Mouse (Mus musculus) liver, adult 2 months (tissue): Measurements from ENCODE around the gene Sln. TPM values are rescaled to one million over a fixed set of nuclear protein-coding genes. Genes with fewer than 3 reads are reported as not detected.
A peak's percentile ranks its signal among the peaks of the same experiment; 100 is the strongest.

ENCODE experiments used
- DNase-seq: peaks from one replicate; pipeline ENCODE4 v3.0.0-alpha.2; 2011; ENCODE audit warnings: low read depth, low spot score; ENCODE audit errors: extremely low read depth
- H3K27ac ChIP-seq: fragments of 200-500 bp; replicated peaks from 2 replicates; pipeline ENCODE4 v1.5.1; 2012; ENCODE audit warnings: low read depth, mild to moderate bottlenecking, control low read depth, inconsistent platforms, low read length; ENCODE audit not compliant: insufficient read depth
- H3K27me3 ChIP-seq: fragments of 200-500 bp; 2 replicates; pipeline ENCODE4 v1.6.1; 2012; ENCODE audit warnings: mild to moderate bottlenecking, moderate library complexity, low read length, inconsistent platforms; ENCODE audit not compliant: control insufficient read depth, insufficient read depth
- H3K36me3 ChIP-seq: fragments of 200-500 bp; 2 replicates; pipeline ENCODE4 v1.6.1; 2012; ENCODE audit warnings: low read length, inconsistent platforms; ENCODE audit not compliant: control insufficient read depth, insufficient read depth
- H3K4me1 ChIP-seq: fragments of 200-500 bp; 2 replicates; pipeline ENCODE4 v1.6.1; 2011; ENCODE audit warnings: low read length; ENCODE audit not compliant: control insufficient read depth, insufficient read depth
- H3K4me3 ChIP-seq: fragments of 200-500 bp; 2 replicates; pipeline ENCODE4 v1.5.1; 2011; ENCODE audit warnings: low read depth, mild to moderate bottlenecking, control low read depth, low read length, moderate library complexity; ENCODE audit not compliant: insufficient read depth
- H3K79me2 ChIP-seq: fragments of 200-500 bp; 2 replicates; pipeline ENCODE4 v1.6.1; 2012; ENCODE audit warnings: inconsistent platforms, mild to moderate bottlenecking, low read length, moderate library complexity; ENCODE audit not compliant: control insufficient read depth, insufficient read depth
- H3K9ac ChIP-seq: fragments of 200-500 bp; 2 replicates; pipeline ENCODE4 v1.6.1; 2012; ENCODE audit warnings: low read depth, mild to moderate bottlenecking, control low read depth, inconsistent platforms, low read length
- CTCF ChIP-seq: fragments of 200-500 bp; IDR thresholded peaks from 2 replicates; pipeline ENCODE4 v1.5.1; 2011; ENCODE audit warnings: low read depth, low read length, control low read depth
- POLR2A ChIP-seq: fragments of 200-500 bp; IDR thresholded peaks from 2 replicates; pipeline ENCODE4 v1.6.1; 2011; ENCODE audit warnings: low read length, control low read depth; ENCODE audit not compliant: insufficient read depth; ENCODE audit errors: extremely low read depth
- WGBS: fragments of 180-500 bp; shearing (Covaris S2); methylation state at CpG from one replicate; pipeline ENCODE4 v1.1.7; 2018; 5-methylcytosine and 5-hydroxymethylcytosine counted together
- polyA plus RNA-seq: library from polyadenylated mRNA; depleted of rRNA; stranded (reverse); fragments of >200 nt; gene quantifications from 2 replicates; pipeline ENCODE4 v1.2.3, GENCODE M21; 2012
- total RNA-seq: library from RNA; depleted of rRNA; stranded (reverse); fragments of >200 nt; gene quantifications from 2 replicates; pipeline ENCODE4 v1.2.3, GENCODE M21; 2014

Gene Sln
- total and polyA plus RNA-seq, 2 experiments, result not detected

GRCm38 (mm10) chr9:53852158-53852557 lies 2.2 kb downstream of the Sln start:
- Histone ChIP-seq H3K27ac (no peak overlapping the region), H3K4me3 (no peak overlapping the region), H3K36me3 (no peaks in the 10 kb centered on the region), H3K9ac (no peak overlapping the region), H3K4me1 (no peaks in the 10 kb centered on the region), H3K79me2 (no peaks in the 10 kb centered on the region), H3K27me3 (no peaks in the 10 kb centered on the region)
- 38% methylated on average over 4 of the region's 4 CpGs for WGBS
- peak; percentile 60 for DNase-seq
- no peak for TF ChIP-seq POLR2A
- no peak for TF ChIP-seq CTCF

- WGBS, result 79% methylated on average over 1 of the region's 1 CpGs
- no peaks in the 10 kb centered on the region for H3K27me3 ChIP-seq
- no peak overlapping the region for H3K9ac ChIP-seq
- no peaks in the 10 kb centered on the region for H3K79me2 ChIP-seq
- no peak overlapping the region for H3K27ac ChIP-seq
- TF ChIP-seq CTCF, result no peak
- H3K36me3 ChIP-seq, result no peaks in the 10 kb centered on the region
- H3K4me3 ChIP-seq, result no peak overlapping the region
- DNase-seq, result no peak
- H3K4me1 ChIP-seq, result no peaks in the 10 kb centered on the region
Observed at GRCm38 (mm10) chr9:53853672-53854071, 3.7 kb downstream of the Sln start.

- Histone ChIP-seq H3K9ac (no peak overlapping the region), H3K27ac (no peak overlapping the region), H3K4me3 (no peak overlapping the region), H3K4me1 (no peaks in the 10 kb centered on the region), H3K79me2 (no peaks in the 10 kb centered on the region), H3K27me3 (no peaks in the 10 kb centered on the region), H3K36me3 (no peaks in the 10 kb centered on the region)
- WGBS, result 90% methylated on average over 1 of the region's 1 CpGs
- TF ChIP-seq POLR2A (no peak), CTCF (no peak)
- DNase-seq, result no peak
Observed at GRCm38 (mm10) chr9:53854525-53854924, 4.6 kb downstream of the Sln start.

- Histone ChIP-seq H3K27ac (no peak overlapping the region), H3K4me3 (no peak overlapping the region), H3K4me1 (no peaks in the 10 kb centered on the region), H3K9ac (no peak overlapping the region), H3K79me2 (no peaks in the 10 kb centered on the region), H3K36me3 (no peaks in the 10 kb centered on the region), H3K27me3 (no peaks in the 10 kb centered on the region)
- WGBS, result 56% methylated on average over 5 of the region's 5 CpGs
- TF ChIP-seq POLR2A (no peak), CTCF (no peak)
- DNase-seq, result no peak
Observed at GRCm38 (mm10) chr9:53857864-53858263, 7.9 kb downstream of the Sln start.

GRCm38 (mm10) chr9:53873239-53873638 lies 23.3 kb downstream of the Sln start:
- TF ChIP-seq POLR2A (no peak), CTCF (no peak)
- Histone ChIP-seq H3K4me1 (no peaks in the 10 kb centered on the region), H3K36me3 (no peaks in the 10 kb centered on the region), H3K27ac (no peak overlapping the region), H3K27me3 (no peaks in the 10 kb centered on the region), H3K4me3 (no peak overlapping the region), H3K9ac (no peak overlapping the region), H3K79me2 (no peaks in the 10 kb centered on the region)
- no peak for DNase-seq
- 88% methylated on average over 8 of the region's 8 CpGs for WGBS

- Histone ChIP-seq H3K4me3 (no peak overlapping the region), H3K4me1 (no peaks in the 10 kb centered on the region), H3K27ac (no peak overlapping the region), H3K27me3 (no peaks in the 10 kb centered on the region), H3K9ac (no peak overlapping the region), H3K36me3 (no peaks in the 10 kb centered on the region), H3K79me2 (no peaks in the 10 kb centered on the region)
- 30% methylated on average over 2 of the region's 2 CpGs for WGBS
- DNase-seq, result no peak
- TF ChIP-seq POLR2A, result no peak
- no peak for TF ChIP-seq CTCF
Observed at GRCm38 (mm10) chr9:53877423-53877822, 27.5 kb downstream of the Sln start.
